Mouse (Mus musculus) layer of hippocampus, postnatal 25 days (tissue): Measurements from ENCODE around the gene Klhl31. TPM values are rescaled to one million over a fixed set of nuclear protein-coding genes. Genes with fewer than 3 reads are reported as not detected.

ENCODE experiments used
- DNase-seq, 2 experiments: peaks; one replicate each; pipeline ENCODE4 v3.0.0; 2022; ENCODE audit warnings: mixed read lengths in 2 of 2, low spot score in 1 of 2; ENCODE audit errors: extremely low spot score in 1 of 2
- total RNA-seq, 2 experiments: library from RNA; stranded (reverse); gene quantifications; 2 replicates each; pipeline ENCODE4 v1.2.3; 2021

Gene Klhl31
- total RNA-seq, 2 experiments from 2014 or later: 0.05 TPM; not detected in 1

DNA sequence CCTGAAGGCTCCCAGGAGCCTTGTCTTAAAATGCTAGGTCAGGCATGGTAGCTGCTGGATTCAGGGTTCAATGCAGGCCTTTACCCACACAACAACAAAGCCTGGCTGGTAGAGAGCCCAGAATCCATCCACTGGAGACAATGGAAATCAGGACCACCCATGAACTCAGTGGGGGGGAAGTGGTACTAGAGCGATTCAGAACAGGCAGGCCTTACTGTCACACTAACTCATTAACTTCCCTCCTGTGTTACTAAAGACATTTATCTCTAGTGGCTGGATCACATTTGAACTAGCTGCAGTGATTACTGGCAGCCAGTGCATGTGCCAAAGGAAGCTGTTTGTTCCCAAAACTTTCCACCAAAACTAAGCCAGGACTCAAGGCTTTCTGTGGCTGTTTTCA is 13.4 kb upstream of the Klhl31 start:
- no peak for DNase-seq

DNA sequence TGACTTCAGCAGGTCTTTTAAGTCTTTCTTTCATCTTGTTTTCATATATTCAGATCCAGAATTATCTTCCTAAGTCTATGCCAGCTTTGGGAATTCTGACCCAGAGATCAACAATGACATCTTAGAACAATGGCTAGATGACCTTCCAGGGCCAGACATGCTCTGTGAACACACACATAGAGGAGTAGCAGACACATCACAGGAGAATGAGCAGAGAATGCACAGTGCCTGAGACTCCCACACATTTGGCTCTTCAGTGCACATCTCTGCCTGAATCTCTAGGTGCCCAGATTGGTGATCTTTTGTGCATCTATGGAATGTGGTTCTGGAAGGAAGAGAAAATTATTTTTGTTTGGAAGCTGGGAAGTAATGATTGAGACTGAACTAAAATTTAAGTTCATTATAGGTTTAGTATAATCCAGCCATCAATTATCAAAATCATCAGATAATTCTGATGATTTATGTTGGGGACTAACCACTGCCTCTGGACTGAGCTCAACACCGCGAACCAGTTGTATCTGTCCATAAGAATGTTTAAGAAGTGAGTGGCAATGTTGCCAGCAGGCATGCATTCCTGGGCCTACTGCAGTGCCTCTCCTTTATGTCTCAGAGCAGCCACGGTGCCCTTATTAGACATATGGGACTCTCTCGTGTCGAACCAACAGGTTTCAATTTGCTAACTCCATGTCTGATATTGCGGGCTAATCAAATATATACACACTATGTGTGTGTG is 12.8 kb upstream of the Klhl31 start:
- DNase-seq: no peak

DNA sequence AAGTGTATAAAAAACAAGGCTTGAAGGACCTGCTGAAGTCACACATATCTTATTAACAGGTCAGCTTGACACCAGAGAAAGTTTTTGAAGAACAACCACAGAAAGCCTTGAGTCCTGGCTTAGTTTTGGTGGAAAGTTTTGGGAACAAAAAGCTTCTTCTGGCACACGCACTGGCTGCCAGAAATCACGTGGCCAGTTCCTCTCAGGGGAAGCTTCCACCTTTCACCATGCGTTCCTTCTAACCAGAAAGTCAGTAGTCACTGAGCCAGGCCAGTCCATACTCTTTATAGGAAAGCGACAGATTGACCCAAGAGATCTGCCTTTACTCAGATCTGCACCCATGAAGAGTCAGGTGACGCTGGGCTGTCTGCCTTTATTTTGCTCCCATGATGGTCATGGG is 12.1 kb upstream of the Klhl31 start:
- DNase-seq: no peak

DNA sequence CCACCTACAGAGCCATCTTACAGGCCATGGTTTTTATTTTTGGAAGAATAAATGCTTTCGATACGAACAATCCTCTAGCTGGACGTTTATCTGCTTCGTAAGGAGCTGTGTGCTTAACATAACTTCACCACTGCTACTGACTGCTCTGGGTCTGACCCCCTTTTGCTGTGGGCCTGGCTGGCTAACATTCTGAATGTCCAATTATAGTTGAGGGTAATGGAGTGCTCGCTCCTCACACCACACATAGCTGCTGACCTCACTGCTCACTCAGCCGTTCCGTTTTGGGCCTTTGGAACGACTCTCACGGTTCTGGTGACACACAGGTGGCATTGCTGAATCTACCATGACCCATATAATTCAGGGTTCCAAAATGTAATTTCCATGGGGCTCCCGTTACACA is 7.6 kb upstream of the Klhl31 start:
- no peak for DNase-seq

DNA sequence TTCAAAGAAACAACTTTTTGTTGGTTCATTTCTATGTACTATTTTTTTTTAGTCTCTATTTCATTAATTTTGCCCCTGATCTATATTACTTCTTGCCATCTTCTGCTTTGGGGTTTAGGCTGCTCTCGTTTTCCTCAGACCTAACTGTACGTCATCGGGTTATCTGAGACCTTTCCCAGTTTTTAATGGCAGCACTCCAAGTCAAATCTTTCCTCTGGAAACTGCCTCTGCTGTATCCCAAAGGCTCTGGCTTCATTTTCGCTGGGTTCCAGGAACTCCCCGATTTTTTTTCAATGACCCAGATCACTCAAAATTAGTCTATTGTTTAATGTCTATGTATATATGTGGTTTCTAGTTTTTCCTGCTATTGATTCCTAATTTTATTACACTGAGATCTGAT is 6.6 kb upstream of the Klhl31 start:
- no peak for DNase-seq

DNA sequence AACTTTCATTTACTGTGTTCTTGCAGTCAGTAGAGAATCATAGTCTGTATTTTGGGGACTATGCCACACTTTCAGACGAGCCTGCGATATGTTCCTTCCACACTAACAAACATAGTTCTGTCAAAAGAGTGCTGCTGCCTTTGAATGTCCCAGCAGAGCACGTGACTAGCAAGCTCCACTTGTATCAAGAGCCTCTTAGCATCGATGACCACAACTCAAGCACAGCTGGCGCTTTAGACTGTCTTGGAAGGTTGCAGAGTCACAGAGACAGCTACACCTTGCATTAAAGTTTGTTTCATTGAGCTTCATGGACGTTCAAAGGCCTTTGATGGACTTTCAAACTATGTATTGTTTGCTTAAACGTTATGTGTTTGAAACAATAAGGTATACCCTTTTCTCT is 5.5 kb upstream of the Klhl31 start:
- DNase-seq: no peak

DNA sequence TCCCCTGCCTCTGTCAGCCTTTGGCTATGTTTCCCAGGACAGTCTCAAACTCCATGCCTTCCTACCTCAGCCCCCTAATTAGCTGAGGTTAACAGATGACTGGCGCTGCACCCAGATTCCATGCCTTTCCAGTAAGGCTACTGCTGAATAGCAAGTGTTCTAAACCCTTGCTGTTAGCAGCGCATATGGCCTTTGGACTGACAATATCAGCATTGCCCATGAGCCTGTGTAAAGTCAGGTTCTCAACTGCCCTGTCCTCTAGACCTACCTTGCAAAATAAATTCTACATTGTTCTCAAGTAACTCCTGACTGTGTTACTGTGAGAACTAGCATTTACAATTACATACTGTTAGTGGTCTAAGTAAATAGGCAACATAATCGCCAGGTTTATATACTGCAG is 3.9 kb upstream of the Klhl31 start:
- no peak for DNase-seq

DNA sequence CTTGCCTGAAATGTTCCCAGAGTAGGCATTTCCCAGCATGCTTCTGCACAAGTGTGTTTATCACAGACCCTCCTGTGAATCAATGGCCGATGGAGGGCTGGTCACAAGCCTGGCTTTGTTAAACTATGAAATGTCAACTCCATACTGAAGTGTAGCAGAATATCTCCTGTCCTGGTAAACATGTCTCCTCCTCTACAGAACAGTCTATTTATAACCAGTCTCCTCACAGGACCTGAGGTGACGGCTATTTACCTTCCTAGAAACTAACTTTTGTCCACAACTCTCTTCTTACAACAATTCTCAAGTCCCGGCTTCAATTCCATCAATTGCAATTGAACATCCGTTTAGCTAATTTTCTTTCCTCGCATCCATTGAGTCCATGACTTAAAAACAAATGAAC is 297 bp upstream of the Klhl31 start:
- DNase-seq: no peak

DNA sequence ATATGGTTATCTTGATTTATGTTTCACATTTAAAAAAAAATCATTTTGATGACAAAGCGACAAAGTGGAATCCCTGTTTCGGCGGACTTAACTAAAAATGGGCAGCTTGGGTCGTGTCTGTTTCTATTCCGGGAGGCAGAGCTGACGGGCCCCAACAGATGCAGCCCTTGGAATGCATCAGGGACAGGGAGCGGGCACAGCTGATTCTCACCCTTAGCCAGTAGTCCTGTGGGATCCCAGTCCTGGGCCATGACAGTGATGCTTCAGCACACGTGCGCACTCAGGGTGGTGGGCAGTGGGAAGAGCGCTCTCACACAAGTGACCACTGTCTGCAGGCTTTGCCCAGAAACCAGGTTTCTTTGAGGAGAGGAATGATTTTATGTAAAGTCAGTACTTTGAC is 1.1 kb downstream of the Klhl31 start:
- DNase-seq: no peak

DNA sequence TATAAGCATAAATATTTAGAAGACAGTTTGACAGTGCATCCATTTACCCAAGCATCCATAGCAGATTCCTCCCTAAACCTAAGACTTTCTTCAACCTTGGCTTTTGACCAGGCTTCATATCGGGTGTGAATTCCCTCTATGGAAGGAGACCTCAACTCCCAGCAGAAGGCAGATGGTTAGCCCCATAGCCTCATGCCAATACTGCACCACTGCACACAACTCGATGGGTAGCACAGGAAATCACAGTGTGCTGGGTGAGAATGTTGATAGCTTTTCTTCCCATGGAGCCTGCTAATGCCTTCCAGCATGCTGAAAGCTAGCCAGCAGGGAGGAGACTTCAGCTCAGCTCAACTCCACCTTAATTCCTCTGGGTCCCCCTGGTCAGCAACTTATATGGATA is 8.9 kb downstream of the Klhl31 start:
- no peak for DNase-seq

DNA sequence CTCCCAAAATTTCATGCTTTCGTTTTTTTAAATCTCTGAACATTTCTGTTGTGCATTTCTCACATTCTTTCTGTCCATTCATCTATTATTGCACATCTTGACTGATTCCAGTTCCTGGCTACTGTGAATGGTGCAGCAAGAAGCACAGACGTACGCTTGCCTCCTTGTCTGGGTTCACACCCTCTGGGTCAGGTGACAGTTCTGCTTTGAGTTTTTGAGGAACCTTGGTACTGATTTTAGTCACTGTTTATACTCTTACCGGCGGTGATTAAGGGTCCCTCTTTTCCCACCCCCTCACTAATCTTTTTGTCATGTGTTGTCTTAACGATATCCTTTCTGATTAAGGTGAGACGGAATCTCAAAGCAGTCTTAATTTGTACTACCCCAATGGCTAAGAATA is 15.5 kb downstream of the Klhl31 start:
- DNase-seq: no peak

DNA sequence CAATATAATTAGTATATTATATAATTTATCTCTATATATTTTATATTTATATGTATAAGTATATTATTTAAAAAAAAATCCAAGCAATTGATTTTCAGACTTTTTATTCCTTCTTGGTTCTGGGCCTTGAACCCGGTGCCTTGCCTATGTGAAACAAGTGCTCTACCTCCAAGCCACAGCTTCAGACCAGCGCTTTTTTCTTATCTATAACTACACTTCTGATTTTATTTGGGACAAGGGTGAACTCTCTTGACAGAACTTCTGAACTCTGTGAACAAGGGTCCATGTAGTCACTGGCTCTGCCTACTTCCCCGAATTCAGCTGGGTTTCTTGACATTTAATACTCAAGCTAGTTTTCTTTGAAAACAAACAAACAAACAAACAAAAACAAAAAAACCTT is 17.6 kb downstream of the Klhl31 start:
- DNase-seq: no peak

DNA sequence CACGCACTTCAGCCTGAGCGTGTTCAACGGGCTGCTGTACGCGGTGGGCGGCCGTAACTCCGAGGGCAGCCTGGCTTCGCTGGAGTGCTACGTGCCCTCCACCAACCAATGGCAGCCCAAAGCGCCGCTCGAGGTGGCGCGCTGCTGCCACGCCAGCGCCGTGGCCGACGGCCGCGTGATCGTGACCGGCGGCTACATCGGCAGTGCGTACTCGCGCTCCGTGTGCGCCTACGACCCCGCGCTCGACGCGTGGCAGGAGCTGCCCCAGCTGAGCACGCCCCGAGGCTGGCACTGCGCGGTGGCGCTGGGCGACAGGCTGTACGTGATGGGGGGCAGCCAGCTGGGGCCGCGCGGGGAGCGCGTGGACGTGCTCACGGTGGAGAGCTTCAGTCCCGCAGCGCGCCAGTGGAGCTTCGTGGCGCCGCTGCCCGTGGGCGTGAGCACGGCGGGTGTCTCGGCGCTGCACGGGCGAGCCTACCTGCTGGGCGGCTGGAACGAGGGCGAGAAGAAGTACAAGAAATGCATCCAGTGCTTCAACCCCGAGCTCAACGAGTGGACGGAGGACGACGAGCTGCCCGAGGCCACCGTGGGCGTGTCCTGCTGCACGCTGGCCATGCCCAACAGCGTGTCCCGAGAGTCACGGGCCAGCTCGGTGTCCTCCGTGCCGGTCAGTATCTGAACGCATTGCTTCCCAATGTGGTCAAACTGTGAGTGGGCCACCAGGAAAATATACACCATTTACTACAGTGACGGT is 19.1 kb downstream of the Klhl31 start:
- peak; percentile 12 to 31 for DNase-seq

DNA sequence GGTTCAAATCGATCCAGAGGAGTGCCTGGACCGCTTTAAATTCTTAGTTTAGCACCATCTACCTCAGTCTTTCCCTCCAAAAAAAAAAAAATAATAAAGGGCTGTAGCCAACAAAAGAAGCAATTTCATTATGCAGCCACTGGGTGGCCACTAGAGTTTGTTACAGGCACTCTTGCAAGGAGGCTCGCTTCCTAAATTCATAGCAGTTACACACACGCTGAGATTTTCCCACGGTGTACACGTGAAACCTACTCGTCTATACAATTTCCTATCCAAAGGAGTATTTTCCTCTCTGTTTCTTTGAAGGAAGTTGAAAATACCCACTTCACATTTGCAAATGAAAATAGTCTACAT is 19.6 kb downstream of the Klhl31 start:
- peak; percentile 21 to 45 for DNase-seq

DNA sequence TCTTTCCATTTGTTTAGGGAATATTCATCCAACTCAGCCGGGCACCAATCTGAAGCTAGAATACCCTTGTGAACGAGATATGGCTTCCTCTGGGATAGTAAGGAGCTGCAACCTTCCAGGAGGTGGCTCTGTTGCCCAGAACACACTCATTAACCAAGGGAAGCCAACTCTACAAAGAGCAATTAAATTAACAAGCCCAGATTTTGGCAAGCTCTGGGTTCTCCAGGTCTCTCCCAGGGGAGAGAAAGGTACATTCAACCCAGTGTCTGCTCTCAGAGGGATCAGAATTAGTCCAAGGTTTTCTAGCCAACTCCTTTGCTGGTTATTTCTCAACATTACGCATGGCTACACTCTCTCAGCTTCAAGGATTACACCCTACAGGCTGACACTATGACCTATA is 26.6 kb downstream of the Klhl31 start:
- no peak for DNase-seq

DNA sequence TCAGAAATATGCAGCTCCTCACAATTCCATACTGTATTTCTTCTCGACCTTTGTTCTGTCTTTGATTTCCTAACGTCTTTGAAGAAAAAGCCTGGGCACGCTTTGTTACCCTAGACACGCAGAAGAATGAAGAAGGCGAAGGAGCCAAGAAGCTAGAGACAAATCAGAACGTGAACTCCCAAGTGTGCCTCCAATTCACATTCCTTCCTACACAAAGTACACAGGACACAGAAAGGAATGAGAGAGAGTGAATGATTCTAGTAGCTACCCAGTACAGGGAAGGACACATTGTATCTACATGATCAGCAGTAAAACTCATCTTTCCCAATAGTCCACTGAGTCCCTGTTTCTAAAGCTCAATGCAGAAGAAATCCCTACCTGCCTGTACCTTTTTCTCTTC is 33.8 kb downstream of the Klhl31 start:
- DNase-seq: no peak

DNA sequence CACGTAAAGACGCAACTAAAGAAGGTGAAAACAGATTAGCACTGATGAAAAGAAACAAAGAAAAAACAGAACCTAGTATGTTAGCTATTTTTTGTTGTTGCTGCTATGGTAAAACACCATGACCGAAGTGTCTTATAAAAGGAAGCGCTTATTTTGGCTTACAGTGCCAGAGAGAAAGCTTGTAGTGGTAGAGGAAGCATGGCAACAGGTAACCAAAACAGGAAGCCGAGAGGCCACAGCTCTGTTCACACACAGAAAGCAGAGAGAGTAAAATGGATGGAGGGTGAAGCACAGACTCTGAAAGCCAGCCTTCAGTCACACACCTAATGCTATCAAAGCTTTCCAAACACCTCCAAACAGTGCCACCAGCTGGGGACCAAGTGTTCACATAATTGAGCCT is 34.7 kb downstream of the Klhl31 start:
- no peak for DNase-seq

DNA sequence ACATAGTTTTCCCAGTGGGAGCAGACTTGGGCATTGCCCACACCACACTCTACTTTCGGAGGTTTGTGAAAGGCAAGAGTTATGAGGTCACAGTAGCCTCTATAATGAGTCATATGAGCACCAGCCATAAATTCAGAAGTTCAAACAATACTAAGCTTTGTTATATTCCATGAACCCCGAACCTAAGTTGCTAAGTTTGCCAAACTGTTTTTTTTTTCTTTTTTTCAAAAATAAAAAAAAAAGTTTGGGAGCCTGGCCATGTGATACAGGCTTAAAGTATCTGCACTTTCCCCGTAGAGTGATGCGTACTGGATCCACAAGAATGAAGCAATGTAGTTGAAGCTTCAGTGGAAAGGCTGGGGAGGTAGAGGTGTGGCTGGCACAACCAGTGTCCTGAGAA is 36.9 kb downstream of the Klhl31 start:
- DNase-seq: no peak

DNA sequence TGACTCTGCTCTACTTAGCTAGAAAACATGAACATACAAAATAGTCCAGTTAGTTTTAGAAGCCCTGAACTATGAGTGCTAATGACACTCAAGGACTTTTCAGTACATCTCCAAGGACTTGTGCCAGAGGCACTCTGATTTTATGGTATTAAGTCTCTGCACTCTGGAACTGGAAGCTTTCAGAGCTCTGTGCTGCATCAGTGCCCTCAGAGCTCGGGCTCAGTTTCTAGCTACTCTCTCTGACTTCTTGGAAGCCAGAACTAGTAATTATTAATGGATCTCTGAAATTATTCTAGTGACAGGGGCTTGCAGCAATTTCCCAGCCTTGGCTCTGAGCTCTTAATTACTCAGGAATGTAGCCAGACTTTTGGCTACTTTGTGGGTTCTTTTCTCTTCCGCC is 37.7 kb downstream of the Klhl31 start:
- DNase-seq: no peak

DNA sequence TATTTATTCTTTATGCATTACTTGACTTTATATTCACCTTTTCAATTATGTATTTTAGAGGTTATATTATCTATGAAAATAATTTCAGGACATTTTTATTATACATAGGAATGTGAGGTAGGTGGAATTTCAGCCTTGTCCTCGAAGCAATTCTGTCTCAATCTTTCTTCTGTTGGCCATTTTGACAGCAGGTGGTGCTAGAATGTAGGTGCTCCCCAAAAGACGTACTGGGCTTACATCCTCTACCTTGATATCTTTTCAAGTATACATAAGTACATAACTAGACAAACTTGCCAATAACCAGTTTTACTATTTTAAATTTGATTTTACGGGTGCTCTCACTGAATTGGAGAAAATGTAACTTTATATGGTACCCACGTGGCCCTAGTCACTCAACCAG is 48.6 kb downstream of the Klhl31 start:
- DNase-seq: no peak

DNA sequence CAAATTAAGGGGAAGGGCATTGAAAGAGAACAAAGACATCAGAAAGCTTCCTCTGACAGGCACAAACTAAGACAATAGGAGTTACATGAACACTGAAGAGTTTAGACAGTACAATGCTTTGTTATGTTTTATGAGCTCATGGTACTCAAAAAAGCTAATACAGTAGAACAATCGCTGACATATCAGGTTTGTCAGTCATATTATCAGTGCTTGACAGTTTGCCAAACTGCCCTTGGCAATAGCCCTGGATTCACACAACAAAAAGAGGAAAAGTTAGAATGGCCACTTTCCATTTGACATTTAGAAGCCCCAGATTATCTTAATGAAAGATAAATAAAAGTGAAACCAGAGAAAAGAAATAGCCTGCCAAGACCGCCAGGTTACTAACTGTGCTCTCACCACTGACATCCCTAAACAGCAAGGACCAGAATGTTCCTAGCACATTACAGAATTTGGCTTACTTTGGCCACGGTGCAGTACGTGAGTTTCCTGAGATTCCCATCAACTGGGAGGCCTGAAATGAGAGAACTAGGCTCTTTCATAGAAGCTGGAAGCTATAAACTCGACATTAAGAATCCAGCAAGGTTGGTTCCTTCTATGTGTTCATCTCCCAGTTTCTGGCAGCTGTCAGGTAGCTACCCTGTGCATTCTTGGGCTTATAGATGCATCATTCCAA is 49.7 kb downstream of the Klhl31 start:
- no peak for DNase-seq

DNA sequence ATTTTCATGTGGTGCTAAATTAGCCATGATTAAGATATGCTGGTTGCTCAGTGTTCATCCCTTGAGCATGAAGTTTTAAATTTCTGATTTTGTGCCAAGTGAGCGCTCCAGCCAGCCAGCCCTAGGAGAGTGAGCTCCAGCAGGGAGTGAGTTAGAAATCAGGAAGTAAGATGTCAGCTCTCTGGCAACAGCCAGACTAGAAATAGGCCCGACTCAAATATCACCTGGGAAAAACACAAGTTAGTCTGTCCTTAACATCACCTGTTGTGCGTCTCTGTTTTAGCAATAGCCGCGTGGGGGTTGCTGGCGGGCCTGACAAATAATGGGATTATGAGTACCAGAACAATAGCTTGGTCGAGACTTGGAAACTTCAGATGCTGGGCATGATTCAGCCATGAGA is 56.4 kb downstream of the Klhl31 start:
- no peak for DNase-seq
